Mouse (Mus musculus): ENCODE measurements at regions not wholly inside any gene's neighbourhood (a gene's known extent, or its start where the extent isn't known, plus 50 kb on each side); places are given as distances from the start of the nearest gene placed in this dataset.

DNA sequence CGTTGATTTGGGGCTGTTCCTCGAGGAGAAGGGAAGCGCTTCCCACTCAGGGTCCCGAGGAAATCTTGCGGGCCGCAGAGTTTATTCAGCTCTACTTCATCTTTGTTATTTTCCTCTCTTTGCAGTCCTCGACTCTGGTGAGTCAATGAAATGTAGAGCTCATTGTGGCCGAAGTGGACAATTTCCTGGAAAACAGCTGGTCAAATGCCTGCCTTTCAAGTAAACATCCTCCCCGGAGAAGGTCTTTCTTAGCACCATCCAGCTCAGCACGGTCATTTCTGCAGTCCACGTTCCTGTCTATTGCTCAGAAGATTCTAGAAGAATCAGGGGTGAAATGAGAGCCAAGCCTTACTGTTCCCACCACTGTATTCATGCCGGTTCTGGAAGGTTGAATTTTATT, 133.0 kb downstream of the Bcas1 start:
- Histone ChIP-seq H3K9ac (ENCODE audit: insufficient read depth, low read depth, low read length, poor library complexity, severe bottlenecking) (no peak overlapping the region), H3K36me3 (ENCODE audit: control insufficient read depth, insufficient read depth, low read length, poor library complexity, severe bottlenecking) (no peaks in the 10 kb centered on the region), H3K9me3 (ENCODE audit: control insufficient read depth, insufficient read depth, low read depth, low read length) (no peaks in the 10 kb centered on the region), H3K4me3 (ENCODE audit: insufficient read depth in 1 of 2, low read depth in 1 of 2, low read length in 2 of 2, poor library complexity in 1 of 2, severe bottlenecking in 1 of 2) (no peak overlapping the region), H3K27ac (ENCODE audit: insufficient read depth, low read depth, low read length, poor library complexity, severe bottlenecking) (no peak overlapping the region), H3K4me1 (ENCODE audit: control insufficient read depth in 2 of 2, insufficient read depth in 2 of 2, low read length in 2 of 2, poor library complexity in 1 of 2) (peaks cover 0 to 10% of the 10 kb centered on the region in 2 experiments; a peak in 2 of 4 replicates)
- no peak for DNase-seq (ENCODE audit: low read depth, low spot score)
- no peak for TF ChIP-seq ZC3H11A (IDR thresholded peaks at IDR 0.05; ENCODE audit: borderline replicate concordance, low read depth, low read length)
- no peak for TF ChIP-seq HCFC1 (IDR thresholded peaks at IDR 0.05; ENCODE audit: borderline replicate concordance, insufficient read depth, low read length)
- no peak for TF ChIP-seq MAFK (IDR thresholded peaks at IDR 0.05; ENCODE audit: insufficient read depth, low read depth, low read length)
- TF ChIP-seq ZNF384 (IDR thresholded peaks at IDR 0.05; ENCODE audit: low read depth, low read length): no peak
- no peak for TF ChIP-seq CHD2 (IDR thresholded peaks at IDR 0.05; ENCODE audit: low read depth, low read length)
- in situ Hi-C loops (cut with MboI; ENCODE audit: low sequenced_read_pairs in 2 of 2, unreplicated experiment in 2 of 2): no loop called here

DNA sequence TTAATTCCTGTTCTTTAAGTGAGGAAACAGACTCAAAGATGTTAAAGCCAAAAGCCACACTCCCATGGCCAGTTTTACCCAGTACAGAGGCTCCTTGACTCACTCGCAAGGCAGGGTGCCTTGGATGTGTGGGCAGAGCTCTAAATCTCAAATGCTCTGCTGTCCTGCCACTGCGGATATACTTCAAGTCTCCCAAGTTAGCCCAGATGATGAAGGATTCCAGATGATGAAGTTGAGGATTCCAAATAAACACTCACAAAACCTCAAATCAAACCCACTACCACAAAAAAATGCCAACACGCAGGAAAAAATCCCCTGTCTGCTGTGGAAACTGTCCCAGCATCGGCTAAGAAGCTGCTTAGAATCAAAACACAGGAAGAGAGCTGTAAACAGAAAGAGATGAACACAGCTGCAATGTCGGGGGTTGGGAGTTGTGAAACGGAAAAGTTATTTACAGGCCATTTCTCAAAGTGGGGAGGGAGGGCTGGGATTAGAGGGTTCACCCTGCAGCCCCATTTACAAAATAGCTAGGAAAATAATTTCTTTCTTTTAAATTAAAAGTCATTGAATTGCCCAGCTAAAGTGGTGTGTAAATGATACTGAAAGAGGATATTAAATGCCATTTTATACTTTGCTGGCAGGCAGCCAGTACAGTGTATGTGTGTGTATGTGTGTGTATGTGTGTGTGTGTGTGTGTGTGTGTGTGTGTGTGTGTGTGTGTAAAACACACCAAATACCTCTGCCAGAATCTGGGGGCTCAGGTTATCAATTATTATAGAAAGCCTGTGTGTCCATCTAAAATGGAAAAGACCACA, 135.6 kb downstream of the Bcas1 start:
- peaks cover 6 to 18% of the 10 kb centered on the region in 2 experiments for H3K4me1 ChIP-seq (ENCODE audit: control insufficient read depth in 2 of 2, insufficient read depth in 2 of 2, low read length in 2 of 2, poor library complexity in 1 of 2)
- in situ Hi-C loops (cut with MboI; ENCODE audit: low sequenced_read_pairs in 2 of 2, unreplicated experiment in 2 of 2): no loop called here
- DNase-seq (ENCODE audit: low read depth, low spot score): no peak
- H3K4me3 ChIP-seq (ENCODE audit: insufficient read depth in 1 of 2, low read depth in 1 of 2, low read length in 2 of 2, poor library complexity in 1 of 2, severe bottlenecking in 1 of 2): no peak overlapping the region
- no peaks in the 10 kb centered on the region for H3K9me3 ChIP-seq (ENCODE audit: control insufficient read depth, insufficient read depth, low read depth, low read length)
- H3K27ac ChIP-seq (ENCODE audit: insufficient read depth, low read depth, low read length, poor library complexity, severe bottlenecking): no peak overlapping the region
- H3K36me3 ChIP-seq (ENCODE audit: control insufficient read depth, insufficient read depth, low read length, poor library complexity, severe bottlenecking): no peaks in the 10 kb centered on the region
- H3K9ac ChIP-seq (ENCODE audit: insufficient read depth, low read depth, low read length, poor library complexity, severe bottlenecking): no peak overlapping the region
- no peak for TF ChIP-seq ZNF384 (IDR thresholded peaks at IDR 0.05; ENCODE audit: low read depth, low read length)
- no peak for TF ChIP-seq ZC3H11A (IDR thresholded peaks at IDR 0.05; ENCODE audit: borderline replicate concordance, low read depth, low read length)
- TF ChIP-seq CHD2 (IDR thresholded peaks at IDR 0.05; ENCODE audit: low read depth, low read length): no peak
- TF ChIP-seq MAFK (IDR thresholded peaks at IDR 0.05; ENCODE audit: insufficient read depth, low read depth, low read length): no peak
- no peak for TF ChIP-seq HCFC1 (IDR thresholded peaks at IDR 0.05; ENCODE audit: borderline replicate concordance, insufficient read depth, low read length)

DNA sequence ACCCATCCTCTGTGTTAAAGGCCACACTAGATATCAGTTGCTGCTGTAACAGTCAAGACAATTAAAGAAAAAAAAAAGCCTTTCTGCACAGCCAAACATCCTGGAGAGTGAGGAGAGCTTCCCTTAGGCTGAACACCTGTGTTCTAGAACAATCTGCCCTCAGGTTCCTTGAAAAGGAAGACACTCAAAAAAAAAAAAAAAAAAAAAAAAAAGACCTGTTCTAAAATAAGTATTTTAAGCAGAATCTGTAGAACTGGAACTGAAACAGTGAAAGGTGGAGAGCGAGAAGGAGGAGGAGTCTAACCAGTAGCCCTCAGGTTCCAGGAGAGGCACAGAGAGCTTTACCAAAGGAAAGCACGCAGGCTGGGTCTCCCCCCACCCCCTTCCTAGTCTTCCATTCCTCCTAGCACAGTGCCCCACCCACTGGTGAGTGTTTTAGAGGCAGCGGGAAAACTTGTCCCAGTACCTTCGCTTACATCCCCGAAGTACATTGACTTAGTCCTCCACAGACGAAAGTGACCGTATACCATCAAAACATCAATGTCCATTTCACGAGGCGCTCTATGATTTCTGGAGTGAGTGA, 138.2 kb downstream of the Bcas1 start:
- no peak overlapping the region for H3K27ac ChIP-seq (ENCODE audit: insufficient read depth, low read depth, low read length, poor library complexity, severe bottlenecking)
- H3K4me1 ChIP-seq (ENCODE audit: control insufficient read depth in 2 of 2, insufficient read depth in 2 of 2, low read length in 2 of 2, poor library complexity in 1 of 2): peaks cover 8 to 22% of the 10 kb centered on the region in 2 experiments
- in situ Hi-C loops (cut with MboI; ENCODE audit: low sequenced_read_pairs in 2 of 2, unreplicated experiment in 2 of 2): no loop called here
- no peak for TF ChIP-seq HCFC1 (IDR thresholded peaks at IDR 0.05; ENCODE audit: borderline replicate concordance, insufficient read depth, low read length)
- no peak for TF ChIP-seq MAFK (IDR thresholded peaks at IDR 0.05; ENCODE audit: insufficient read depth, low read depth, low read length)
- H3K4me3 ChIP-seq (ENCODE audit: insufficient read depth in 1 of 2, low read depth in 1 of 2, low read length in 2 of 2, poor library complexity in 1 of 2, severe bottlenecking in 1 of 2): no peak overlapping the region
- no peaks in the 10 kb centered on the region for H3K9me3 ChIP-seq (ENCODE audit: control insufficient read depth, insufficient read depth, low read depth, low read length)
- no peak for DNase-seq (ENCODE audit: low read depth, low spot score)
- no peak overlapping the region for H3K9ac ChIP-seq (ENCODE audit: insufficient read depth, low read depth, low read length, poor library complexity, severe bottlenecking)
- H3K36me3 ChIP-seq (ENCODE audit: control insufficient read depth, insufficient read depth, low read length, poor library complexity, severe bottlenecking): no peaks in the 10 kb centered on the region

DNA sequence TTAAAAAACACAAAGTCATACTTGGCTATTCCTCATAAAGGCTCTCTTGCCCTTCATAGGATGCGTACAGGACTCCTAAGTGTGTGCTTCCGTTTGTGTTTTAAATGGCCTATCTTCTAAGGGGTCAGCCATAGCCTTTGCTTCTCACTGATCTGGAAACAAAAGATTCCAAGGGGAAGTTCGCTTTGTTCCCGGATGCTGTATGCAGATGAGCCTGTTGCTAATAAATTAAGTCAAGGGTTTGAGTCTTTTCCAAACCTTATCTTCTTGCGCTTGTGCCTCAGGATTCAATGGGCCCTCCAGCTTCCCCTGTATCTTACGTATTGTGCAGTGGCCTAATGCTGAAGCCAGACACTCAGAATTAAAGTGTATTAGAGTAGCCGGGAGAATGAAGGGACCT, 138.9 kb downstream of the Bcas1 start:
- no peaks in the 10 kb centered on the region for H3K36me3 ChIP-seq (ENCODE audit: control insufficient read depth, insufficient read depth, low read length, poor library complexity, severe bottlenecking)
- peaks cover 8 to 23% of the 10 kb centered on the region in 2 experiments for H3K4me1 ChIP-seq (ENCODE audit: control insufficient read depth in 2 of 2, insufficient read depth in 2 of 2, low read length in 2 of 2, poor library complexity in 1 of 2)
- H3K4me3 ChIP-seq (ENCODE audit: insufficient read depth in 1 of 2, low read depth in 1 of 2, low read length in 2 of 2, poor library complexity in 1 of 2, severe bottlenecking in 1 of 2): no peak overlapping the region
- H3K9ac ChIP-seq (ENCODE audit: insufficient read depth, low read depth, low read length, poor library complexity, severe bottlenecking): no peak overlapping the region
- H3K9me3 ChIP-seq (ENCODE audit: control insufficient read depth, insufficient read depth, low read depth, low read length): no peaks in the 10 kb centered on the region
- in situ Hi-C loops (cut with MboI; ENCODE audit: low sequenced_read_pairs in 2 of 2, unreplicated experiment in 2 of 2): no loop called here
- TF ChIP-seq CHD2 (IDR thresholded peaks at IDR 0.05; ENCODE audit: low read depth, low read length) (no peak), ZNF384 (IDR thresholded peaks at IDR 0.05; ENCODE audit: low read depth, low read length) (no peak), MAFK (IDR thresholded peaks at IDR 0.05; ENCODE audit: insufficient read depth, low read depth, low read length) (no peak), ZC3H11A (IDR thresholded peaks at IDR 0.05; ENCODE audit: borderline replicate concordance, low read depth, low read length) (no peak), HCFC1 (IDR thresholded peaks at IDR 0.05; ENCODE audit: borderline replicate concordance, insufficient read depth, low read length) (no peak)
- H3K27ac ChIP-seq (ENCODE audit: insufficient read depth, low read depth, low read length, poor library complexity, severe bottlenecking): no peak overlapping the region
- no peak for DNase-seq (ENCODE audit: low read depth, low spot score)
